Mouse (Mus musculus) bone marrow, adult 2 months (tissue): ENCODE results near the gene Ppt1. TPM values are rescaled to one million over a fixed set of nuclear protein-coding genes. Genes with fewer than 3 reads are reported as not detected.
A peak's percentile ranks its signal among the peaks of the same experiment; 100 is the strongest.

Experiments
- H3K27ac ChIP-seq: fragments of 200-500 bp; 2 replicates; pipeline ENCODE4 v1.5.1; 2012; ENCODE audit warnings: low read depth, mild to moderate bottlenecking, control low read depth, inconsistent platforms, low read length; ENCODE audit not compliant: control insufficient read depth, poor library complexity, insufficient read depth
- H3K4me1 ChIP-seq: fragments of 200-500 bp; 2 replicates; pipeline ENCODE4 v1.6.1; 2011; ENCODE audit warnings: low read length; ENCODE audit not compliant: control insufficient read depth, insufficient read depth
- H3K4me3 ChIP-seq: fragments of 200-500 bp; replicated peaks from 2 replicates; pipeline ENCODE3; 2011; ENCODE audit warnings: mild to moderate bottlenecking, low read depth, low read length, control low read depth; ENCODE audit not compliant: control insufficient read depth
- CTCF ChIP-seq: fragments of 200-500 bp; IDR thresholded peaks from 2 replicates; pipeline ENCODE4 v1.5.1; 2011; ENCODE audit warnings: low read length, control low read depth; ENCODE audit not compliant: control insufficient read depth, insufficient read depth
- POLR2A ChIP-seq: fragments of 200-500 bp; IDR thresholded peaks from 2 replicates; pipeline ENCODE4 v1.6.1; 2011; ENCODE audit warnings: low read depth, mild to moderate bottlenecking, control low read depth, low read length, borderline replicate concordance; ENCODE audit not compliant: control insufficient read depth
- WGBS: fragments of 180-500 bp; shearing (Covaris S2); methylation state at CpG from one replicate; pipeline ENCODE4 v1.1.7; 2018; 5-methylcytosine and 5-hydroxymethylcytosine counted together
- polyA plus RNA-seq: library from polyadenylated mRNA; stranded (reverse); fragments of >200 nt; gene quantifications from 2 replicates; pipeline ENCODE4 v1.2.4, GENCODE M21; 2011; ENCODE audit warnings: low replicate concordance; ENCODE audit not compliant: missing spikeins, insufficient read depth, insufficient read length

The Ppt1 gene
- polyA plus RNA-seq, 1 experiment = 21.9 TPM

GRCm38 (mm10) chr4:122871269-122871668, 35.2 kb downstream of the Ppt1 start:
- Histone ChIP-seq H3K4me1 (peaks cover 9% of the 10 kb centered on the region; the same call in 1 of the 2 replicates), H3K27ac (peak overlapping the region; percentile 83), H3K4me3 (peak overlapping the region; percentile 19)
- 59% methylated on average over 11 of the region's 11 CpGs for WGBS
- TF ChIP-seq CTCF = no peak
- TF ChIP-seq POLR2A = no peak

GRCm38 (mm10) chr4:122871989-122872388, 35.9 kb downstream of the Ppt1 start:
- TF ChIP-seq POLR2A = no peak
- TF ChIP-seq CTCF = no peak
- peak overlapping the region; percentile 71; the same call in 1 of the 2 replicates for H3K27ac ChIP-seq
- WGBS = 9% methylated on average over 2 of the region's 2 CpGs
- peaks cover 9% of the 10 kb centered on the region; the same call in 1 of the 2 replicates for H3K4me1 ChIP-seq
- no peak overlapping the region for H3K4me3 ChIP-seq

DNA sequence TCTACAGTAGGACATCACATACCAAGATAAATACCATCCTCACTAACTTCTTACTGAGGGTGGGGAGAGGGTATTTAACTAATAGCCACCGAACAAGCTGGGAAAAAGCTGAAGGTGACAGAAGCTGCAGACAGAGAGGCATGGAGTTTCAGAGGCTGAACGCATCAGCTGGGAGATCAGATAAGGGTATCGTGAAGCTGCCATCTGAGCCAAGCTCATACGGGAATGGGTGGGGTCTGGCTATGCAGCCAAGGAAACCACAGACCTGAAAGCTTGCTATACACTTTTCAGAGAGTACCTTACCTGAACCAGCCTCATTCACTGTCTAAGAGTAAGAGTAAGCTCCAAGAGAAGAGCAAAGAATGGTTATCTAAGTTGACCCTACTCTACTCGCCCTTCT, 37.0 kb downstream of the Ppt1 start:
- peak overlapping the region; percentile 52; the same call in 1 of the 2 replicates for H3K27ac ChIP-seq
- 19% methylated on average over 5 of the region's 5 CpGs for WGBS
- H3K4me1 ChIP-seq = peaks cover 9% of the 10 kb centered on the region; the same call in 1 of the 2 replicates
- no peak for TF ChIP-seq CTCF
- no peak for TF ChIP-seq POLR2A
- H3K4me3 ChIP-seq = peak overlapping the region; percentile 12

GRCm38 (mm10) chr4:122873512-122873911, 37.5 kb downstream of the Ppt1 start:
- WGBS = 43% methylated on average over 4 of the region's 4 CpGs
- Histone ChIP-seq H3K27ac (no peak overlapping the region; the same call in 1 of the 2 replicates), H3K4me1 (peaks cover 9% of the 10 kb centered on the region; the same call in 1 of the 2 replicates), H3K4me3 (no peak overlapping the region)
- no peak for TF ChIP-seq POLR2A
- TF ChIP-seq CTCF = no peak

DNA sequence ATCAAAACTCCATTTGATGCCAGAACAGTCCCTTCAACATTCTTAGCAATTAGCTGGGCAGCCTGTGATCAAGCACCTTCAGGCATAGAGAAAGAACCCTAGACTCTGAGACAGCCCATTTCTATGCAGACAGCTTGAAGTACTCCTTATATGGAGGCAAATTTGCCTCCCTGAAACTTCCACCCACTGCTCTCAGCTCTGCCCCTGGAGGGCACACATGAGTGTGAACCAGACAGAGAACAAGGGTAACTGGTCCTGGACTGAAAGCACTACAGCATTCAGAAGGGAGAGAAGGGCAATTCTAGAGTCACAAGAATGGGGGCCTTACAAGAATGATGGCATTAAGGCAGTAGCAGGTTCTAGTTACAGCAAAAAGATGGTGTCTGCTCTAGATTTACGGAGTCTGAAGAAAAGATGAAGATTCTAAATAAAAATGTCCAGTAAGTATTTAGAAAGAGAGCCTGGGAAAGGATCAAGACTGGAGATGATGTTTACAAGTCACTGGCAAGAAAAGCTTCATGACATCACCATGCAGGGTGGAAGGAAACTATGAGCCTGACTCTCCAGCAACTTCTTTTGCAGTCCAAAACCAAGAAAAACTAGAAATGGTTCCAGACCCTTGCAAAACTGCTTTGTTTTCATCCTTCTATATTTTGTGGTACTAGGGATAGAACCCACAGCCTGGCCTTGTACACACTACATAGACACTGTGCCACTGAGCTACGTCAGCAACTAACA, 42.5 kb downstream of the Ppt1 start:
- TF ChIP-seq CTCF (no peak), POLR2A (no peak)
- H3K4me3 ChIP-seq = no peak overlapping the region
- peaks cover 6% of the 10 kb centered on the region; the same call in 1 of the 2 replicates for H3K4me1 ChIP-seq
- no peak overlapping the region for H3K27ac ChIP-seq
- WGBS = 86% methylated on average over 2 of the region's 2 CpGs

- 47% methylated on average over 3 of the region's 3 CpGs for WGBS
These were observed 46.5 kb downstream of the Ppt1 start for GRCm38 (mm10) chr4:122882544-122882943.

DNA sequence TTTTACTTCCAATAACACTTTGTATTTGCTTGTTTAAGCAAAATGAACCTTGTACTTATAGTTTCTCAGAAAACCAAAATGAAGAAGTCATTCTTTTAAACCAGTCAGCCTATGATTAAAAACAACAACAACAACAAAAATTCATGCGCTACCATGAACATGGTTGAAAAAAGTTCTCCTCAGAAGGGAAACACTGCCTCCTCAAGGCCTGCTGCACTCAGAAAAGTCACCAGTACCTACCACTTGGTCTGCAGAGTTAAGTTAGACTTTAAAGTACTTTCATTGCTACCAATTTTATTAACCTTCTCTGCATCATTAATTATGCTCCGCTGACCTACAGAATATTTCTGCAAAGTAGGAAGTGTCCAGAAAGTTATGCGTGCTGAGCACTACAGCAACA, 47.3 kb downstream of the Ppt1 start:
- H3K4me3 ChIP-seq = peak overlapping the region; percentile 76
- TF ChIP-seq CTCF = no peak
- no peak for TF ChIP-seq POLR2A
- H3K4me1 ChIP-seq = peaks cover 7% of the 10 kb centered on the region; the same call in 1 of the 2 replicates
- WGBS = 61% methylated on average over 3 of the region's 3 CpGs
- no peak overlapping the region; the same call in 1 of the 2 replicates for H3K27ac ChIP-seq

More at GRCm38 (mm10) chr4:122882544-122882943, 46.5 kb downstream of the Ppt1 start:
- Histone ChIP-seq H3K4me3 (no peak overlapping the region), H3K4me1 (peaks cover 7% of the 10 kb centered on the region; the same call in 1 of the 2 replicates), H3K27ac (no peak overlapping the region)
- TF ChIP-seq POLR2A (no peak), CTCF (no peak)

- Histone ChIP-seq H3K4me1 (peaks cover 7% of the 10 kb centered on the region; the same call in 1 of the 2 replicates), H3K4me3 (peak overlapping the region; percentile 76), H3K27ac (peak overlapping the region; percentile 99; the same call in 1 of the 2 replicates)
- WGBS = 3% methylated on average over 2 of the region's 2 CpGs
- TF ChIP-seq POLR2A (no peak), CTCF (no peak)
These were observed 48.0 kb downstream of the Ppt1 start for GRCm38 (mm10) chr4:122884051-122884450.
